In the genomic region with DNA sequence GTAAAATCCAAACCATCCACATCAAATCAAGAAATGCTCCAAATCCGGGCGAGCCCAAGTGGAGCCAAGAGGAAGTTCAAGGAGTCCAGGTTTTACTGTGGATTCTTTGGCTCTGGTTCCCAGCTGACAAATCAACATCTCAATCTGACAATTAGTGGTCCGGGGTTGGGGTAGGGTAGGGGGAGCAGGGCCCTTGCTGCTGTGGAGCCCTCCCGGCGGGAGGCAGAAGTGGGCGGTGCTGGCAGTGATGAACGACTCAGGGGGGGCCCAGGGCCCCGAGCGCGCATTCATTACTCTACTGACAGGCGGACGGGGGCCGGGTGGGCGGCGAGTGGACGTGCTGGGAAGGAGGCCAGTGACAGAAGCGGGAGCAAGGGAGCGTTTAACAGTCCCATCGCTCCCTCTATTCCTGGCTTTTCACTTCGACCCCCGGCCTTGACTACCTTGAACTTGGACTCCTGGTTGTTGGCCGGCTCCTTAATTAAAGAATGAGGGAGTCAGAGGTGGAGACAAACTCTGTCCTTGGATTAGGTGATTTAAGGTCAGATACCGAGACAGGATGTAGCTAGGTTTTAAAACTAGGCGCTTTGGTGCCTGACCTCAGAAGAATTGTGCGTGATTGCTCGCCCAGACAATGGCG, we compare ENCODE assay signal across 8 mouse cellular contexts. TPM values are rescaled to one million over a fixed set of nuclear protein-coding genes. Genes with fewer than 3 reads are reported as not detected.
DNase-seq lines count a peak whose midpoint lies in the region; ATAC-seq lines count a peak whose summit lies in the region.
"Had no signal": no experiment of that assay in that cellular context is flagged by ENCODE, and none has a peak within 500 bp of the region (broad histone marks: within the 10 kb centered on the region; RNA-seq: fewer than 3 reads in every experiment).

No protein-coding gene starts in this region.

- 4% methylated on average over 27 of the region's 27 CpGs for WGBS in liver, embryonic 11.5 days
- 4% methylated on average over 27 of the region's 27 CpGs for WGBS in liver, embryonic 12.5 days (ENCODE audit: insufficient replicate concordance)
- WGBS in embryonic facial prominence, embryonic 13.5 days = 1% methylated on average over 27 of the region's 27 CpGs
- 2% methylated on average over 27 of the region's 27 CpGs for WGBS in hindbrain, embryonic 14.5 days
- under 1% methylated on average over 27 of the region's 27 CpGs for WGBS in neural tube, embryonic 11.5 days

- H3K4me3 ChIP-seq in liver, embryonic 11.5 days (ENCODE audit: low read depth, low read length) = no peak overlapping the region
- no peak overlapping the region for H3K4me3 ChIP-seq in liver, embryonic 12.5 days
- peak overlapping the region; percentile 22; the same call in 1 of the 2 replicates for H3K4me3 ChIP-seq in embryonic facial prominence, embryonic 13.5 days
- H3K4me3 ChIP-seq in hindbrain, embryonic 14.5 days (replicated peaks; ENCODE audit: low read length) = no peak overlapping the region
- no peak overlapping the region for H3K4me3 ChIP-seq in neural tube, embryonic 11.5 days (ENCODE audit: low read depth, low read length)

- no peak overlapping the region for H3K9ac ChIP-seq in liver, embryonic 11.5 days (ENCODE audit: low read depth, low read length)
- H3K9ac ChIP-seq in liver, embryonic 12.5 days = no peak overlapping the region
- H3K9ac ChIP-seq in embryonic facial prominence, embryonic 13.5 days = no peak overlapping the region
- H3K9ac ChIP-seq in hindbrain, embryonic 14.5 days = no peak overlapping the region
- H3K9ac ChIP-seq in neural tube, embryonic 11.5 days (ENCODE audit: low read length) = no peak overlapping the region

- H3K4me1 ChIP-seq in liver, embryonic 11.5 days (replicated peaks; ENCODE audit: control insufficient read depth, insufficient read depth, low read length) = peaks cover 28% of the 10 kb centered on the region
- H3K4me1 ChIP-seq in liver, embryonic 12.5 days = peaks cover 36% of the 10 kb centered on the region
- H3K4me1 ChIP-seq in embryonic facial prominence, embryonic 13.5 days = peaks cover 52% of the 10 kb centered on the region
- peaks cover 51% of the 10 kb centered on the region for H3K4me1 ChIP-seq in hindbrain, embryonic 14.5 days (replicated peaks; ENCODE audit: control insufficient read depth, insufficient read depth, low read length)
- H3K4me1 ChIP-seq in neural tube, embryonic 11.5 days (ENCODE audit: control insufficient read depth, insufficient read depth, low read length) = peaks cover 45% of the 10 kb centered on the region

- no peak overlapping the region for H3K27ac ChIP-seq in liver, embryonic 11.5 days (ENCODE audit: low read depth, low read length)
- no peak overlapping the region for H3K27ac ChIP-seq in liver, embryonic 12.5 days
- H3K27ac ChIP-seq in embryonic facial prominence, embryonic 13.5 days = no peak overlapping the region
- H3K27ac ChIP-seq in hindbrain, embryonic 14.5 days = no peak overlapping the region; the same call in 1 of the 2 replicates
- 0 out of 2 replicates have a peak overlapping the region, but pooled peaks have one; percentile 27 for H3K27ac ChIP-seq in neural tube, embryonic 11.5 days (ENCODE audit: low read depth, low read length)
- H3K27ac ChIP-seq: left cerebral cortex, adult 2 months had no signal

- ATAC-seq in liver, embryonic 11.5 days (replicated peaks; ENCODE audit: low FRiP score) = no peak
- ATAC-seq in liver, embryonic 12.5 days = no peak
- ATAC-seq in embryonic facial prominence, embryonic 13.5 days (ENCODE audit: insufficient number of reproducible peaks, insufficient read depth, low FRiP score, low TSS enrichment, low read depth) = no peak
- ATAC-seq in hindbrain, embryonic 14.5 days (ENCODE audit: low FRiP score) = peak; percentile 32; the same call in 1 of the 2 replicates
- ATAC-seq in neural tube, embryonic 11.5 days (ENCODE audit: insufficient read depth, low FRiP score, low TSS enrichment) = peak; percentile 54; the same call in 1 of the 2 replicates

- H3K4me2 ChIP-seq in liver, embryonic 11.5 days = 0 out of 2 replicates have a peak overlapping the region, but pooled peaks have one; percentile 7
- no peak overlapping the region for H3K4me2 ChIP-seq in liver, embryonic 12.5 days
- H3K4me2 ChIP-seq in embryonic facial prominence, embryonic 13.5 days = peak overlapping the region; percentile 42
- H3K4me2 ChIP-seq in hindbrain, embryonic 14.5 days (replicated peaks) = peak overlapping the region; percentile 24; the same call in 1 of the 2 replicates
- H3K4me2 ChIP-seq in neural tube, embryonic 11.5 days (ENCODE audit: low read depth) = peak overlapping the region; percentile 25

- peaks cover 94% of the 10 kb centered on the region for H3K27me3 ChIP-seq in liver, embryonic 11.5 days (replicated peaks; ENCODE audit: control insufficient read depth, insufficient read depth, low read length)
- peaks cover 100% of the 10 kb centered on the region for H3K27me3 ChIP-seq in liver, embryonic 12.5 days (replicated peaks)
- peaks cover 98% of the 10 kb centered on the region for H3K27me3 ChIP-seq in embryonic facial prominence, embryonic 13.5 days
- H3K27me3 ChIP-seq in hindbrain, embryonic 14.5 days (ENCODE audit: control insufficient read depth, insufficient read depth, low read length) = peaks cover 70% of the 10 kb centered on the region
- H3K27me3 ChIP-seq in neural tube, embryonic 11.5 days (ENCODE audit: control insufficient read depth, insufficient read depth, low read length) = peaks cover 78% of the 10 kb centered on the region

- no peaks in the 10 kb centered on the region for H3K9me3 ChIP-seq in liver, embryonic 11.5 days (ENCODE audit: control insufficient read depth, low read length)
- no peaks in the 10 kb centered on the region for H3K9me3 ChIP-seq in liver, embryonic 12.5 days (replicated peaks)
- no peaks in the 10 kb centered on the region for H3K9me3 ChIP-seq in embryonic facial prominence, embryonic 13.5 days
- no peaks in the 10 kb centered on the region for H3K9me3 ChIP-seq in hindbrain, embryonic 14.5 days (ENCODE audit: control insufficient read depth, low read length)
- H3K9me3 ChIP-seq in neural tube, embryonic 11.5 days (ENCODE audit: control insufficient read depth, low read length) = no peaks in the 10 kb centered on the region

- DNase-seq in liver, embryonic 11.5 days (ENCODE audit: low spot score) = no peak
- DNase-seq in hindbrain, embryonic 14.5 days (ENCODE audit: low spot score) = peak; percentile 49
- DNase-seq in neural tube, embryonic 11.5 days (ENCODE audit: low spot score) = peak; percentile 88
- DNase-seq in spleen, adult 18-20 months = no peak
- no peak for DNase-seq in layer of hippocampus, adult 9-10 months (ENCODE audit: low spot score)

- H3K36me3 ChIP-seq in liver, embryonic 11.5 days (ENCODE audit: control insufficient read depth, insufficient read depth, low read length) = no peaks in the 10 kb centered on the region
- H3K36me3 ChIP-seq in liver, embryonic 12.5 days = no peaks in the 10 kb centered on the region
- H3K36me3 ChIP-seq in embryonic facial prominence, embryonic 13.5 days = no peaks in the 10 kb centered on the region
- H3K36me3 ChIP-seq in hindbrain, embryonic 14.5 days (replicated peaks; ENCODE audit: control insufficient read depth, insufficient read depth) = no peaks in the 10 kb centered on the region
- no peaks in the 10 kb centered on the region for H3K36me3 ChIP-seq in neural tube, embryonic 11.5 days (ENCODE audit: control insufficient read depth, insufficient read depth, low read length)

RNA-seq across cellular contexts. Expression of a gene that starts 1.8 kb away (rescaled TPM):
- polyA plus RNA-seq in liver, embryonic 11.5 days (2014; fragmentation: Nextera tagmentation; extraction: Ambion mirVana) = 17.1 and 19.8 TPM in 2 replicates
- polyA plus RNA-seq in liver, embryonic 12.5 days (2016; fragmentation: Nextera tagmentation; extraction: Ambion mirVana) = 14.4 and 16.9 TPM in 2 replicates
- polyA plus RNA-seq in embryonic facial prominence, embryonic 13.5 days (2015; fragmentation: Nextera tagmentation; extraction: Ambion mirVana) = 0.44 and 0.52 TPM in 2 replicates
- 0.52 and 1.0 TPM in 2 replicates for polyA plus RNA-seq in hindbrain, embryonic 14.5 days (2014; fragmentation: Nextera tagmentation; extraction: Ambion mirVana)
- 0.19 and 0.41 TPM in 2 replicates for polyA plus RNA-seq in neural tube, embryonic 11.5 days (2014; fragmentation: Nextera tagmentation; extraction: Ambion mirVana)

RNA-seq across cellular contexts. Expression of a gene that starts 7.1 kb away (rescaled TPM):
- polyA plus RNA-seq in liver, embryonic 11.5 days (2014; fragmentation: Nextera tagmentation; extraction: Ambion mirVana) = 0.25 TPM in 1 of 2 replicates, not detected in the other
- polyA plus RNA-seq in liver, embryonic 12.5 days (2016; fragmentation: Nextera tagmentation; extraction: Ambion mirVana) = 0.13 TPM in 1 of 2 replicates, not detected in the other
- polyA plus RNA-seq in embryonic facial prominence, embryonic 13.5 days (2015; fragmentation: Nextera tagmentation; extraction: Ambion mirVana) = 0.22 TPM in 1 of 2 replicates, not detected in the other
- 4.7 and 6.6 TPM in 2 replicates for polyA plus RNA-seq in hindbrain, embryonic 14.5 days (2014; fragmentation: Nextera tagmentation; extraction: Ambion mirVana)
- polyA plus RNA-seq in neural tube, embryonic 11.5 days (2014; fragmentation: Nextera tagmentation; extraction: Ambion mirVana) = 3.0 and 3.2 TPM in 2 replicates

RNA-seq across cellular contexts. Expression of a gene that starts 20.4 kb away (rescaled TPM):
- 26.5 and 27.8 TPM in 2 replicates for polyA plus RNA-seq in liver, embryonic 11.5 days (2014; fragmentation: Nextera tagmentation; extraction: Ambion mirVana)
- polyA plus RNA-seq in liver, embryonic 12.5 days (2016; fragmentation: Nextera tagmentation; extraction: Ambion mirVana) = 22.1 and 23.6 TPM in 2 replicates
- 30.9 and 41.1 TPM in 2 replicates for polyA plus RNA-seq in embryonic facial prominence, embryonic 13.5 days (2015; fragmentation: Nextera tagmentation; extraction: Ambion mirVana)
- 3.7 and 4.0 TPM in 2 replicates for polyA plus RNA-seq in hindbrain, embryonic 14.5 days (2014; fragmentation: Nextera tagmentation; extraction: Ambion mirVana)
- 23.3 and 25.9 TPM in 2 replicates for polyA plus RNA-seq in neural tube, embryonic 11.5 days (2014; fragmentation: Nextera tagmentation; extraction: Ambion mirVana)

RNA-seq across cellular contexts. Expression of a gene that starts 31.0 kb away (rescaled TPM):
- 32.9 and 35.0 TPM in 2 replicates for polyA plus RNA-seq in liver, embryonic 11.5 days (2014; fragmentation: Nextera tagmentation; extraction: Ambion mirVana)
- polyA plus RNA-seq in liver, embryonic 12.5 days (2016; fragmentation: Nextera tagmentation; extraction: Ambion mirVana) = 23.6 and 23.8 TPM in 2 replicates
- 44.1 and 51.0 TPM in 2 replicates for polyA plus RNA-seq in embryonic facial prominence, embryonic 13.5 days (2015; fragmentation: Nextera tagmentation; extraction: Ambion mirVana)
- 33.7 and 33.8 TPM in 2 replicates for polyA plus RNA-seq in hindbrain, embryonic 14.5 days (2014; fragmentation: Nextera tagmentation; extraction: Ambion mirVana)
- polyA plus RNA-seq in neural tube, embryonic 11.5 days (2014; fragmentation: Nextera tagmentation; extraction: Ambion mirVana) = 63.3 and 63.7 TPM in 2 replicates

RNA-seq across cellular contexts. Expression of a gene that starts 39.8 kb away (rescaled TPM):
- polyA plus RNA-seq in liver, embryonic 11.5 days (2014; fragmentation: Nextera tagmentation; extraction: Ambion mirVana) = 0.36 and 0.90 TPM in 2 replicates
- 0.35 and 0.89 TPM in 2 replicates for polyA plus RNA-seq in liver, embryonic 12.5 days (2016; fragmentation: Nextera tagmentation; extraction: Ambion mirVana)
- polyA plus RNA-seq in embryonic facial prominence, embryonic 13.5 days (2015; fragmentation: Nextera tagmentation; extraction: Ambion mirVana) = 1.8 and 7.1 TPM in 2 replicates
- 77.9 and 79.5 TPM in 2 replicates for polyA plus RNA-seq in hindbrain, embryonic 14.5 days (2014; fragmentation: Nextera tagmentation; extraction: Ambion mirVana)
- polyA plus RNA-seq in neural tube, embryonic 11.5 days (2014; fragmentation: Nextera tagmentation; extraction: Ambion mirVana) = 38.7 and 54.0 TPM in 2 replicates

Comparison
In these comparisons a context has a peak if more than half of its experiments do, and no peak if none do; other contexts are left out.
1. ATAC-seq: peak in hindbrain, embryonic 14.5 days (single experiment) and neural tube, embryonic 11.5 days (single experiment); none in liver, embryonic 11.5 days (single experiment), liver, embryonic 12.5 days (single experiment) and embryonic facial prominence, embryonic 13.5 days (single experiment).
2. DNase-seq: peak in hindbrain, embryonic 14.5 days (single experiment) and neural tube, embryonic 11.5 days (single experiment); none in liver, embryonic 11.5 days (single experiment), spleen, adult 18-20 months (0 of 2) and layer of hippocampus, adult 9-10 months (single experiment).